ENCODE assay signal across 19 mouse cellular contexts in genomic region chr1:160329788-160330187, GRCm38 (mm10).
DNase-seq lines count a peak whose midpoint lies in the region; ATAC-seq and TF ChIP-seq lines count a peak whose summit lies in the region.
"Had no signal": no experiment of that assay in that cellular context is flagged by ENCODE, and none has a peak within 500 bp of the region (broad histone marks: within the 10 kb centered on the region; RNA-seq: fewer than 3 reads in every experiment).

No protein-coding gene starts in this region.

- no peak for ATAC-seq in intestine, postnatal 0 days
- ATAC-seq in intestine, embryonic 15.5 days = no peak
- no peak for ATAC-seq in midbrain, postnatal 0 days (ENCODE audit: low FRiP score)
- ATAC-seq in midbrain, embryonic 13.5 days = no peak
- ATAC-seq in liver, embryonic 12.5 days = peak; percentile 58
- peak; percentile 47 for ATAC-seq in megakaryocyte-erythroid progenitor cell, adult 5-6 weeks (replicated peaks; ENCODE audit: low FRiP score, low TSS enrichment, poor library complexity, severe bottlenecking)

- H3K4me1 ChIP-seq in intestine, postnatal 0 days (replicated peaks; ENCODE audit: control insufficient read depth, insufficient read depth, low read length) = no peaks in the 10 kb centered on the region
- no peaks in the 10 kb centered on the region for H3K4me1 ChIP-seq in intestine, embryonic 15.5 days (replicated peaks)
- no peaks in the 10 kb centered on the region for H3K4me1 ChIP-seq in midbrain, postnatal 0 days (ENCODE audit: insufficient read depth, low read length)
- peaks cover 2% of the 10 kb centered on the region; the same call in 1 of the 2 replicates for H3K4me1 ChIP-seq in midbrain, embryonic 13.5 days (replicated peaks)
- peaks cover 65% of the 10 kb centered on the region for H3K4me1 ChIP-seq in liver, embryonic 12.5 days
- no peaks in the 10 kb centered on the region for H3K4me1 ChIP-seq in heart, adult 2 months (ENCODE audit: control insufficient read depth, insufficient read depth, low read length)
- H3K4me1 ChIP-seq: limb, embryonic 15.5 days had no signal

- no peaks in the 10 kb centered on the region for H3K9me3 ChIP-seq in intestine, postnatal 0 days (ENCODE audit: control insufficient read depth)
- H3K9me3 ChIP-seq in intestine, embryonic 15.5 days = no peaks in the 10 kb centered on the region
- no peaks in the 10 kb centered on the region for H3K9me3 ChIP-seq in midbrain, postnatal 0 days (ENCODE audit: low read length)
- no peaks in the 10 kb centered on the region for H3K9me3 ChIP-seq in midbrain, embryonic 13.5 days
- H3K9me3 ChIP-seq in liver, embryonic 12.5 days (replicated peaks) = no peaks in the 10 kb centered on the region
- H3K9me3 ChIP-seq: G1E; hindbrain, embryonic 10.5 days; limb, embryonic 15.5 days had no signal

- DNase-seq in midbrain, postnatal 0 days (ENCODE audit: low spot score) = no peak
- DNase-seq in heart, adult 2 months = no peak
- DNase-seq in yolk sac, embryonic 10.5 days (ENCODE audit: low spot score) = no peak
- DNase-seq: adrenal gland, postnatal 25 days; cerebellum, adult 9-10 months; gastrocnemius, postnatal 10 days; kidney, postnatal 10 days; layer of hippocampus, adult 9-11 months had no signal

- no peaks in the 10 kb centered on the region for H3K27me3 ChIP-seq in intestine, postnatal 0 days (replicated peaks; ENCODE audit: control insufficient read depth, insufficient read depth, low read length)
- no peaks in the 10 kb centered on the region for H3K27me3 ChIP-seq in intestine, embryonic 15.5 days (replicated peaks)
- H3K27me3 ChIP-seq in midbrain, postnatal 0 days (ENCODE audit: insufficient read depth, low read length) = no peaks in the 10 kb centered on the region
- no peaks in the 10 kb centered on the region for H3K27me3 ChIP-seq in midbrain, embryonic 13.5 days
- H3K27me3 ChIP-seq in liver, embryonic 12.5 days (replicated peaks) = no peaks in the 10 kb centered on the region
- H3K27me3 ChIP-seq in heart, adult 2 months (ENCODE audit: control insufficient read depth, insufficient read depth, low read length) = no peaks in the 10 kb centered on the region
- H3K27me3 ChIP-seq: limb, embryonic 15.5 days had no signal

- no peaks in the 10 kb centered on the region for H3K79me2 ChIP-seq in heart, adult 2 months (replicated peaks; ENCODE audit: control insufficient read depth, insufficient read depth, low read length)

- no peak for TF ChIP-seq POLR2A in heart, adult 2 months (IDR thresholded peaks at IDR 0.05; ENCODE audit: insufficient read depth, low read depth, low read length)

- 68% methylated on average over 7 of the region's 7 CpGs for WGBS in intestine, postnatal 0 days
- WGBS in intestine, embryonic 15.5 days = 75% methylated on average over 7 of the region's 7 CpGs
- WGBS in midbrain, postnatal 0 days = 53% methylated on average over 7 of the region's 7 CpGs
- 59% methylated on average over 7 of the region's 7 CpGs for WGBS in midbrain, embryonic 13.5 days
- 42% methylated on average over 7 of the region's 7 CpGs for WGBS in liver, embryonic 12.5 days (ENCODE audit: insufficient replicate concordance)
- 75% methylated on average over 7 of the region's 7 CpGs for WGBS in heart, adult 2 months

- no peaks in the 10 kb centered on the region for H3K36me3 ChIP-seq in intestine, postnatal 0 days (ENCODE audit: control insufficient read depth, insufficient read depth)
- no peaks in the 10 kb centered on the region for H3K36me3 ChIP-seq in intestine, embryonic 15.5 days
- H3K36me3 ChIP-seq in midbrain, postnatal 0 days (ENCODE audit: insufficient read depth, low read length) = no peaks in the 10 kb centered on the region
- no peaks in the 10 kb centered on the region for H3K36me3 ChIP-seq in midbrain, embryonic 13.5 days
- no peaks in the 10 kb centered on the region for H3K36me3 ChIP-seq in liver, embryonic 12.5 days
- H3K36me3 ChIP-seq in heart, adult 2 months (ENCODE audit: control insufficient read depth, insufficient read depth, low read length) = no peaks in the 10 kb centered on the region
- H3K36me3 ChIP-seq: hindbrain, embryonic 10.5 days; limb, embryonic 15.5 days had no signal

- TF ChIP-seq EP300 in heart, adult 2 months (IDR thresholded peaks at IDR 0.05; ENCODE audit: insufficient read depth, low read depth, low read length) = no peak

- no peak overlapping the region for H3K9ac ChIP-seq in intestine, postnatal 0 days (ENCODE audit: low read depth, low read length)
- no peak overlapping the region for H3K9ac ChIP-seq in intestine, embryonic 15.5 days
- H3K9ac ChIP-seq in midbrain, postnatal 0 days (replicated peaks; ENCODE audit: low read length, poor library complexity, severe bottlenecking) = no peak overlapping the region
- H3K9ac ChIP-seq in midbrain, embryonic 13.5 days (replicated peaks) = no peak overlapping the region
- peak overlapping the region; percentile 12; the same call in 1 of the 2 replicates for H3K9ac ChIP-seq in liver, embryonic 12.5 days
- no peak overlapping the region for H3K9ac ChIP-seq in heart, adult 2 months (ENCODE audit: low read depth, low read length)
- H3K9ac ChIP-seq: limb, embryonic 15.5 days had no signal

- intact Hi-C loops in heart, adult 2 months (cut with DNase I) = no loop called here

- H3K4me3 ChIP-seq in intestine, postnatal 0 days (ENCODE audit: low read depth, low read length) = no peak overlapping the region
- H3K4me3 ChIP-seq in intestine, embryonic 15.5 days (replicated peaks) = no peak overlapping the region
- H3K4me3 ChIP-seq in midbrain, postnatal 0 days (ENCODE audit: low read depth, low read length) = no peak overlapping the region
- H3K4me3 ChIP-seq in midbrain, embryonic 13.5 days (replicated peaks) = no peak overlapping the region
- peak overlapping the region; percentile 16; the same call in 1 of the 2 replicates for H3K4me3 ChIP-seq in liver, embryonic 12.5 days
- H3K4me3 ChIP-seq in heart, adult 2 months = no peak overlapping the region
- H3K4me3 ChIP-seq: hindbrain, embryonic 10.5 days; limb, embryonic 15.5 days; myocyte had no signal

- peak; percentile 31; the same call in 1 of the 2 replicates for TF ChIP-seq CTCF in intestine, postnatal 0 days (IDR thresholded peaks at IDR 0.05; ENCODE audit: low read depth)
- TF ChIP-seq CTCF in midbrain, postnatal 0 days (IDR thresholded peaks at IDR 0.05) = peak; percentile 19; the same call in 1 of the 2 replicates
- no peak for TF ChIP-seq CTCF in heart, adult 2 months (IDR thresholded peaks at IDR 0.05)

- no peak overlapping the region for H3K4me2 ChIP-seq in intestine, postnatal 0 days (replicated peaks; ENCODE audit: low read depth)
- H3K4me2 ChIP-seq in intestine, embryonic 15.5 days (replicated peaks) = no peak overlapping the region
- H3K4me2 ChIP-seq in midbrain, postnatal 0 days (ENCODE audit: low read depth, low read length, poor library complexity, severe bottlenecking) = no peak overlapping the region
- no peak overlapping the region for H3K4me2 ChIP-seq in midbrain, embryonic 13.5 days (replicated peaks)
- peak overlapping the region; percentile 53 for H3K4me2 ChIP-seq in liver, embryonic 12.5 days
- H3K4me2 ChIP-seq: heart, embryonic 11.5 days; limb, embryonic 15.5 days had no signal

- H3K27ac ChIP-seq in intestine, postnatal 0 days (ENCODE audit: low read depth, low read length) = no peak overlapping the region
- H3K27ac ChIP-seq in intestine, embryonic 15.5 days = no peak overlapping the region
- no peak overlapping the region for H3K27ac ChIP-seq in midbrain, postnatal 0 days (ENCODE audit: low read depth, low read length)
- H3K27ac ChIP-seq in midbrain, embryonic 13.5 days = no peak overlapping the region
- peak overlapping the region; percentile 80 for H3K27ac ChIP-seq in liver, embryonic 12.5 days
- H3K27ac ChIP-seq in heart, adult 2 months = no peak overlapping the region
- H3K27ac ChIP-seq: hindbrain, embryonic 10.5 days; limb, embryonic 15.5 days; macrophage had no signal

Comparison
In these comparisons a context has a peak if more than half of its experiments do, and no peak if none do; other contexts are left out.
1. ATAC-seq: peak in liver, embryonic 12.5 days (single experiment) and megakaryocyte-erythroid progenitor cell, adult 5-6 weeks (single experiment); none in intestine, postnatal 0 days (single experiment), intestine, embryonic 15.5 days (single experiment), midbrain, postnatal 0 days (single experiment) and midbrain, embryonic 13.5 days (single experiment).